Mouse (Mus musculus): ENCODE measurements at regions not wholly inside any gene's neighbourhood (a gene's known extent, or its start where the extent isn't known, plus 50 kb on each side); places are given as distances from the start of the nearest gene placed in this dataset.

GRCm38 (mm10) chr16:28089489-28090134, 663.3 kb downstream of the Fgf12 start:
- 15% methylated on average over 6 of the region's 6 CpGs for WGBS
- peak overlapping the region; percentile 51; the same call in 1 of the 2 replicates for H3K27ac ChIP-seq (ENCODE audit: insufficient read depth, low read depth, low read length)
- no peak overlapping the region for H3K4me3 ChIP-seq (ENCODE audit: insufficient read depth, low read depth, low read length)
- H3K4me1 ChIP-seq (ENCODE audit: control insufficient read depth, insufficient read depth, low read length) = no peaks in the 10 kb centered on the region
- TF ChIP-seq CTCF (IDR thresholded peaks at IDR 0.05; ENCODE audit: insufficient read depth, low read depth, low read length) (no peak), POLR2A (IDR thresholded peaks at IDR 0.05; ENCODE audit: insufficient read depth, low read depth, low read length) (no peak)

- 31% methylated on average over 9 of the region's 9 CpGs for WGBS
- peaks cover 3% of the 10 kb centered on the region for H3K4me1 ChIP-seq (ENCODE audit: control insufficient read depth, insufficient read depth, low read length)
- H3K4me3 ChIP-seq (ENCODE audit: insufficient read depth, low read depth, low read length) = no peak overlapping the region
- peak overlapping the region; percentile 86; the same call in 1 of the 2 replicates for H3K27ac ChIP-seq (ENCODE audit: insufficient read depth, low read depth, low read length)
- TF ChIP-seq CTCF (IDR thresholded peaks at IDR 0.05; ENCODE audit: insufficient read depth, low read depth, low read length) (no peak), POLR2A (IDR thresholded peaks at IDR 0.05; ENCODE audit: insufficient read depth, low read depth, low read length) (no peak)
Observed at GRCm38 (mm10) chr16:28104255-28105076, 648.4 kb downstream of the Fgf12 start.

- peak overlapping the region; percentile 86 for H3K27ac ChIP-seq (ENCODE audit: insufficient read depth, low read depth, low read length)
- no peak overlapping the region for H3K4me3 ChIP-seq (ENCODE audit: insufficient read depth, low read depth, low read length)
- 35% methylated on average over 7 of the region's 7 CpGs for WGBS
- no peak for TF ChIP-seq CTCF (IDR thresholded peaks at IDR 0.05; ENCODE audit: insufficient read depth, low read depth, low read length)
- TF ChIP-seq POLR2A (IDR thresholded peaks at IDR 0.05; ENCODE audit: insufficient read depth, low read depth, low read length) = no peak
- peaks cover 3% of the 10 kb centered on the region for H3K4me1 ChIP-seq (ENCODE audit: control insufficient read depth, insufficient read depth, low read length)
Observed at GRCm38 (mm10) chr16:28105085-28105484, 647.8 kb downstream of the Fgf12 start.

- 50% methylated on average over 7 of the region's 7 CpGs for WGBS
- Histone ChIP-seq H3K4me3 (ENCODE audit: insufficient read depth, low read depth, low read length) (no peak overlapping the region), H3K27ac (ENCODE audit: insufficient read depth, low read depth, low read length) (peak overlapping the region; percentile 44; the same call in 1 of the 2 replicates), H3K4me1 (ENCODE audit: control insufficient read depth, insufficient read depth, low read length) (peaks cover 3% of the 10 kb centered on the region)
- TF ChIP-seq CTCF (IDR thresholded peaks at IDR 0.05; ENCODE audit: insufficient read depth, low read depth, low read length) = no peak
Observed at GRCm38 (mm10) chr16:28105866-28106265, 647.0 kb downstream of the Fgf12 start.

GRCm38 (mm10) chr16:28109771-28110170, 643.1 kb downstream of the Fgf12 start:
- WGBS = 60% methylated on average over 1 of the region's 1 CpGs
- Histone ChIP-seq H3K4me3 (ENCODE audit: insufficient read depth, low read depth, low read length) (no peak overlapping the region), H3K4me1 (ENCODE audit: control insufficient read depth, insufficient read depth, low read length) (peaks cover 3% of the 10 kb centered on the region), H3K27ac (ENCODE audit: insufficient read depth, low read depth, low read length) (no peak overlapping the region)
- TF ChIP-seq POLR2A (IDR thresholded peaks at IDR 0.05; ENCODE audit: insufficient read depth, low read depth, low read length) (no peak), CTCF (IDR thresholded peaks at IDR 0.05; ENCODE audit: insufficient read depth, low read depth, low read length) (no peak)
